Mouse (Mus musculus) G1E-ER4 (cell line): ENCODE measurements around the gene Cap1. TPM values are rescaled to one million over a fixed set of nuclear protein-coding genes. Genes with fewer than 3 reads are reported as not detected.

Experiments used
- GATA1 ChIP-seq: IDR thresholded peaks from one replicate; pipeline ENCODE4 v1.8.0; 2012; ENCODE audit warnings: low read length, inconsistent platforms
- polyA plus RNA-seq: library from polyadenylated mRNA; stranded (reverse); fragments of >175 nt; gene quantifications from 2 replicates; pipeline ENCODE4 v1.2.3, GENCODE M21; 2012

Cap1 gene
- polyA plus RNA-seq, 1 experiment = 17.3 TPM

- TF ChIP-seq GATA1 = no peak
These were observed 58.2 kb downstream of the Cap1 start for GRCm38 (mm10) chr4:122827651-122828050.

- no peak for TF ChIP-seq GATA1
These were observed 69.7 kb downstream of the Cap1 start for GRCm38 (mm10) chr4:122816202-122816601.

GRCm38 (mm10) chr4:122811824-122812223 lies 74.0 kb downstream of the Cap1 start:
- TF ChIP-seq GATA1 = no peak

GRCm38 (mm10) chr4:122811180-122811579 lies 74.7 kb downstream of the Cap1 start:
- no peak for TF ChIP-seq GATA1

Other genes with a start within 250 kb of the Cap1 start
- not detected in 2 replicates for gene 9530002B09Rik, start 196.8 kb downstream of the Cap1 start, polyA plus RNA-seq
- gene Ppt1, start 49.8 kb downstream of the Cap1 start, polyA plus RNA-seq = 5.5 and 12.4 TPM in 2 replicates
- not detected in 2 replicates for gene Mfsd2a, start 75.1 kb upstream of the Cap1 start, polyA plus RNA-seq
- 0.02 TPM in 1 of 2 replicates, not detected in the other for gene Mycl, start 109.6 kb upstream of the Cap1 start, polyA plus RNA-seq
- 2.1 and 2.8 TPM in 2 replicates for gene Trit1, start 130.5 kb upstream of the Cap1 start, polyA plus RNA-seq
- gene Bmp8b, start 219.1 kb upstream of the Cap1 start, polyA plus RNA-seq = not detected in 2 replicates
- gene Oxct2b, start 230.2 kb upstream of the Cap1 start, polyA plus RNA-seq = not detected in 2 replicates